Mouse (Mus musculus): ENCODE results near the gene Ppfibp2. TPM values are rescaled to one million over a fixed set of nuclear protein-coding genes. Genes with fewer than 3 reads are reported as not detected.

Gene Ppfibp2
- polyA plus RNA-seq, 1 experiment from 2014 or later, result 4.6 TPM

- WGBS (ENCODE audit: insufficient replicate concordance), result 57% methylated on average over 5 of the region's 5 CpGs
- H3K27ac ChIP-seq (ENCODE audit: low read length), result no peak overlapping the region
- no peaks in the 10 kb centered on the region for H3K27me3 ChIP-seq (ENCODE audit: control insufficient read depth, insufficient read depth, low read depth, low read length)
- H3K9me3 ChIP-seq (replicated peaks; ENCODE audit: control insufficient read depth, low read length), result no peaks in the 10 kb centered on the region
- no peak for ATAC-seq (ENCODE audit: low read depth)
- H3K4me1 ChIP-seq (ENCODE audit: control insufficient read depth, low read depth, low read length), result no peaks in the 10 kb centered on the region
- H3K4me3 ChIP-seq (ENCODE audit: low read depth, low read length), result no peak overlapping the region
- no peak overlapping the region for H3K4me2 ChIP-seq (ENCODE audit: low read depth, low read length)
- H3K36me3 ChIP-seq (ENCODE audit: control insufficient read depth, insufficient read depth), result no peaks in the 10 kb centered on the region
- H3K9ac ChIP-seq (ENCODE audit: low read depth, low read length), result no peak overlapping the region
These were observed 5.6 kb downstream of the Ppfibp2 start for GRCm38 (mm10) chr7:107600651-107601050.

- no peak overlapping the region for H3K4me2 ChIP-seq (ENCODE audit: low read depth, low read length)
- H3K36me3 ChIP-seq (ENCODE audit: control insufficient read depth, insufficient read depth), result no peaks in the 10 kb centered on the region
- no peaks in the 10 kb centered on the region for H3K9me3 ChIP-seq (replicated peaks; ENCODE audit: control insufficient read depth, low read length)
- no peak overlapping the region for H3K4me3 ChIP-seq (ENCODE audit: low read depth, low read length)
- H3K4me1 ChIP-seq (ENCODE audit: control insufficient read depth, low read depth, low read length), result no peaks in the 10 kb centered on the region
- H3K27ac ChIP-seq (ENCODE audit: low read length), result no peak overlapping the region
- no peaks in the 10 kb centered on the region for H3K27me3 ChIP-seq (ENCODE audit: control insufficient read depth, insufficient read depth, low read depth, low read length)
- no peak overlapping the region for H3K9ac ChIP-seq (ENCODE audit: low read depth, low read length)
- whole genome bisulfite sequencing (ENCODE audit: insufficient replicate concordance), result 54% methylated on average over 4 of the region's 4 CpGs
- no peak for ATAC-seq (ENCODE audit: low read depth)
These were observed 7.5 kb downstream of the Ppfibp2 start for GRCm38 (mm10) chr7:107602505-107602904.

- Histone ChIP-seq H3K36me3 (ENCODE audit: control insufficient read depth, insufficient read depth) (no peaks in the 10 kb centered on the region), H3K9ac (ENCODE audit: low read depth, low read length) (no peak overlapping the region), H3K4me1 (ENCODE audit: control insufficient read depth, low read depth, low read length) (no peaks in the 10 kb centered on the region), H3K27me3 (ENCODE audit: control insufficient read depth, insufficient read depth, low read depth, low read length) (no peaks in the 10 kb centered on the region), H3K27ac (ENCODE audit: low read length) (no peak overlapping the region), H3K4me3 (ENCODE audit: low read depth, low read length) (no peak overlapping the region), H3K9me3 (replicated peaks; ENCODE audit: control insufficient read depth, low read length) (no peaks in the 10 kb centered on the region), H3K4me2 (ENCODE audit: low read depth, low read length) (no peak overlapping the region)
- no peak for ATAC-seq (ENCODE audit: low read depth)
- 70% methylated on average over 6 of the region's 6 CpGs for WGBS (ENCODE audit: insufficient replicate concordance)
These were observed 7.9 kb downstream of the Ppfibp2 start for GRCm38 (mm10) chr7:107602913-107603312.

GRCm38 (mm10) chr7:107607766-107608165 lies 12.8 kb downstream of the Ppfibp2 start:
- H3K9ac ChIP-seq (ENCODE audit: low read depth, low read length), result no peak overlapping the region
- WGBS (ENCODE audit: insufficient replicate concordance), result 53% methylated on average over 1 of the region's 1 CpGs
- H3K27ac ChIP-seq (ENCODE audit: low read length), result no peak overlapping the region
- no peak for ATAC-seq (ENCODE audit: low read depth)
- H3K27me3 ChIP-seq (ENCODE audit: control insufficient read depth, insufficient read depth, low read depth, low read length), result no peaks in the 10 kb centered on the region
- no peaks in the 10 kb centered on the region for H3K4me1 ChIP-seq (ENCODE audit: control insufficient read depth, low read depth, low read length)
- H3K4me2 ChIP-seq (ENCODE audit: low read depth, low read length), result no peak overlapping the region
- no peaks in the 10 kb centered on the region for H3K36me3 ChIP-seq (ENCODE audit: control insufficient read depth, insufficient read depth)
- no peaks in the 10 kb centered on the region for H3K9me3 ChIP-seq (replicated peaks; ENCODE audit: control insufficient read depth, low read length)
- no peak overlapping the region for H3K4me3 ChIP-seq (ENCODE audit: low read depth, low read length)

GRCm38 (mm10) chr7:107609622-107610255 lies 14.7 kb downstream of the Ppfibp2 start:
- no peak overlapping the region for H3K9ac ChIP-seq (ENCODE audit: low read depth, low read length)
- H3K9me3 ChIP-seq (replicated peaks; ENCODE audit: control insufficient read depth, low read length), result no peaks in the 10 kb centered on the region
- no peaks in the 10 kb centered on the region for H3K36me3 ChIP-seq (ENCODE audit: control insufficient read depth, insufficient read depth)
- H3K4me2 ChIP-seq (ENCODE audit: low read depth, low read length), result no peak overlapping the region
- no peak overlapping the region for H3K27ac ChIP-seq (ENCODE audit: low read length)
- WGBS (ENCODE audit: insufficient replicate concordance), result 59% methylated on average over 2 of the region's 2 CpGs
- ATAC-seq (ENCODE audit: low read depth), result no peak
- H3K27me3 ChIP-seq (ENCODE audit: control insufficient read depth, insufficient read depth, low read depth, low read length), result no peaks in the 10 kb centered on the region
- no peak overlapping the region for H3K4me3 ChIP-seq (ENCODE audit: low read depth, low read length)
- no peaks in the 10 kb centered on the region for H3K4me1 ChIP-seq (ENCODE audit: control insufficient read depth, low read depth, low read length)

GRCm38 (mm10) chr7:107610880-107611279 lies 15.9 kb downstream of the Ppfibp2 start:
- Histone ChIP-seq H3K4me1 (ENCODE audit: control insufficient read depth, low read depth, low read length) (no peaks in the 10 kb centered on the region), H3K27me3 (ENCODE audit: control insufficient read depth, insufficient read depth, low read depth, low read length) (no peaks in the 10 kb centered on the region), H3K27ac (ENCODE audit: low read length) (no peak overlapping the region), H3K36me3 (ENCODE audit: control insufficient read depth, insufficient read depth) (no peaks in the 10 kb centered on the region), H3K4me2 (ENCODE audit: low read depth, low read length) (no peak overlapping the region), H3K9ac (ENCODE audit: low read depth, low read length) (no peak overlapping the region), H3K9me3 (replicated peaks; ENCODE audit: control insufficient read depth, low read length) (no peaks in the 10 kb centered on the region), H3K4me3 (ENCODE audit: low read depth, low read length) (no peak overlapping the region)
- 54% methylated on average over 5 of the region's 5 CpGs for WGBS (ENCODE audit: insufficient replicate concordance)
- no peak for ATAC-seq (ENCODE audit: low read depth)

GRCm38 (mm10) chr7:107618028-107618992 lies 23.3 kb downstream of the Ppfibp2 start:
- no peak overlapping the region for H3K4me2 ChIP-seq (ENCODE audit: low read depth, low read length)
- H3K4me3 ChIP-seq (ENCODE audit: low read depth, low read length), result no peak overlapping the region
- no peaks in the 10 kb centered on the region for H3K27me3 ChIP-seq (ENCODE audit: control insufficient read depth, insufficient read depth, low read depth, low read length)
- no peak overlapping the region for H3K27ac ChIP-seq (ENCODE audit: low read length)
- no peaks in the 10 kb centered on the region for H3K9me3 ChIP-seq (replicated peaks; ENCODE audit: control insufficient read depth, low read length)
- no peaks in the 10 kb centered on the region for H3K4me1 ChIP-seq (ENCODE audit: control insufficient read depth, low read depth, low read length)
- no peak overlapping the region for H3K9ac ChIP-seq (ENCODE audit: low read depth, low read length)
- H3K36me3 ChIP-seq (ENCODE audit: control insufficient read depth, insufficient read depth), result no peaks in the 10 kb centered on the region
- no peak for ATAC-seq (ENCODE audit: low read depth)
- 34% methylated on average over 10 of the region's 11 CpGs for WGBS (ENCODE audit: insufficient replicate concordance)

- no peak overlapping the region for H3K27ac ChIP-seq (ENCODE audit: low read length)
- H3K27me3 ChIP-seq (ENCODE audit: control insufficient read depth, insufficient read depth, low read depth, low read length), result no peaks in the 10 kb centered on the region
- WGBS (ENCODE audit: insufficient replicate concordance), result 57% methylated on average over 4 of the region's 4 CpGs
- ATAC-seq (ENCODE audit: low read depth), result no peak
- H3K4me2 ChIP-seq (ENCODE audit: low read depth, low read length), result no peak overlapping the region
- H3K4me1 ChIP-seq (ENCODE audit: control insufficient read depth, low read depth, low read length), result no peaks in the 10 kb centered on the region
- H3K36me3 ChIP-seq (ENCODE audit: control insufficient read depth, insufficient read depth), result no peaks in the 10 kb centered on the region
- H3K4me3 ChIP-seq (ENCODE audit: low read depth, low read length), result no peak overlapping the region
- H3K9me3 ChIP-seq (replicated peaks; ENCODE audit: control insufficient read depth, low read length), result no peaks in the 10 kb centered on the region
- no peak overlapping the region for H3K9ac ChIP-seq (ENCODE audit: low read depth, low read length)
These were observed 24.2 kb downstream of the Ppfibp2 start for GRCm38 (mm10) chr7:107619225-107619624.

GRCm38 (mm10) chr7:107620137-107620536 lies 25.1 kb downstream of the Ppfibp2 start:
- H3K4me3 ChIP-seq (ENCODE audit: low read depth, low read length), result no peak overlapping the region
- no peaks in the 10 kb centered on the region for H3K9me3 ChIP-seq (replicated peaks; ENCODE audit: control insufficient read depth, low read length)
- no peak for ATAC-seq (ENCODE audit: low read depth)
- H3K4me1 ChIP-seq (ENCODE audit: control insufficient read depth, low read depth, low read length), result no peaks in the 10 kb centered on the region
- 17% methylated on average over 3 of the region's 3 CpGs for WGBS (ENCODE audit: insufficient replicate concordance)
- no peaks in the 10 kb centered on the region for H3K27me3 ChIP-seq (ENCODE audit: control insufficient read depth, insufficient read depth, low read depth, low read length)
- no peak overlapping the region for H3K27ac ChIP-seq (ENCODE audit: low read length)
- no peaks in the 10 kb centered on the region for H3K36me3 ChIP-seq (ENCODE audit: control insufficient read depth, insufficient read depth)
- H3K9ac ChIP-seq (ENCODE audit: low read depth, low read length), result no peak overlapping the region
- no peak overlapping the region for H3K4me2 ChIP-seq (ENCODE audit: low read depth, low read length)
